Mouse (Mus musculus) left cerebral cortex, adult 2 months (tissue): ENCODE measurements around the gene Nploc4. TPM values are rescaled to one million over a fixed set of nuclear protein-coding genes. Genes with fewer than 3 reads are reported as not detected.

ENCODE experiments used
- DNase-seq, 2 experiments: peaks; one replicate each; pipeline ENCODE4 v3.0.0; 2021 to 2022; ENCODE audit warnings: low spot score in 2 of 2, mixed read lengths in 1 of 2; ENCODE audit errors: extremely low spot score in 1 of 2
- H3K27ac ChIP-seq: fragments of 200-600 bp; 2 replicates; pipeline ENCODE4 v1.8.1; 2022
- H3K4me3 ChIP-seq: fragments of 200-600 bp; 2 replicates; pipeline ENCODE4 v1.8.1; 2022
- CTCF ChIP-seq: fragments of 200-600 bp; IDR thresholded peaks from 2 replicates; pipeline ENCODE4 v1.8.1; 2022; ENCODE audit warnings: antibody characterized with exemption, mild to moderate bottlenecking, moderate library complexity
- intact Hi-C: fragments of 180-260 bp; cut with DNase I; formaldehyde crosslinking; loops from one replicate; pipeline ENCODE4 v1.15.1; 2025
- long read RNA-seq, 2 experiments: library from polyadenylated mRNA; stranded (forward); transcript quantifications; one replicate each; pipeline ENCODE4 v2.0.0; 2021; ENCODE audit warnings: borderline mapping rate in 2 of 2
- total RNA-seq, 2 experiments: library from RNA; stranded (reverse); gene quantifications; 2 replicates each; pipeline ENCODE4 v1.2.3; 2021

Nploc4 gene
- 10 to 100 TPM; 70.9 to 72.4 TPM for total RNA-seq
- long read RNA-seq, experiment 1, full-length matches to known transcripts, result 101 of 121 reads
- long read RNA-seq, experiment 1, partial matches to known transcripts, result 5 of 121 reads
- long read RNA-seq, experiment 1, other reads (novel, unspliced or antisense), result 15 of 121 reads
- long read RNA-seq, experiment 2, full-length matches to known transcripts, result 57 of 77 reads
- long read RNA-seq, experiment 2, partial matches to known transcripts, result 4 of 77 reads
- long read RNA-seq, experiment 2, other reads (novel, unspliced or antisense), result 16 of 77 reads

GRCm38 (mm10) chr11:120437152-120437856 is at the start of gene Nploc4:
Gene Nploc4 (minus strand): TSS chr11:120437708.
- peak; percentile 23 for TF ChIP-seq CTCF
- peak; percentile 85 to 89 for DNase-seq
- peak within 1 kb of the TSS; percentile 92 for H3K27ac ChIP-seq
- intact Hi-C loops, result no loop called here
- H3K4me3 ChIP-seq, result peak within 1 kb of the TSS; percentile 95

DNA sequence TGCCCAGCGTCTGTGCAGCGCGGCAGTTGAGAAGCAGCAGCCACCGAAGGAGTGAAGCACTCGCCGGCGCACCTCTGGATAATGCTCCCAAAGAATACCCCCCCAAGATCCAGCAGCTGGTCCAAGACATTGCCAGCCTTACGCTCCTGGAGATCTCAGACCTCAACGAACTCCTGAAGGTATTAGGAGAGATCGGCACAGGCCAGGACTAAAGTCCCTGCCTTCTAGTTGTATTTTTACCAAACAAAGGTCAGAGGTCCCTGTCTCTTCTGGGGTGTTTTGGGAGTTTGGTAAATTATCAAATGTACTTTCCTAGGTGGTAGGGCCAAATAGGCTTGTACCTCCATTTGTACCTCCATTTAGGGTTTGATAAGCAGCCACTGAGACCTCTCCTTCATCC is 47.7 kb upstream of the Nploc4 start:
- intact Hi-C loops, result loop anchor here (2.0 to 5.0 kb wide), 2 partner anchors 92 to 132 kb away; partner anchors contain the start of gene Pcyt2
- DNase-seq, result no peak
- TF ChIP-seq CTCF, result no peak
- H3K27ac ChIP-seq, result peak overlapping the region; percentile 95
- peak overlapping the region; percentile 81 for H3K4me3 ChIP-seq

DNA sequence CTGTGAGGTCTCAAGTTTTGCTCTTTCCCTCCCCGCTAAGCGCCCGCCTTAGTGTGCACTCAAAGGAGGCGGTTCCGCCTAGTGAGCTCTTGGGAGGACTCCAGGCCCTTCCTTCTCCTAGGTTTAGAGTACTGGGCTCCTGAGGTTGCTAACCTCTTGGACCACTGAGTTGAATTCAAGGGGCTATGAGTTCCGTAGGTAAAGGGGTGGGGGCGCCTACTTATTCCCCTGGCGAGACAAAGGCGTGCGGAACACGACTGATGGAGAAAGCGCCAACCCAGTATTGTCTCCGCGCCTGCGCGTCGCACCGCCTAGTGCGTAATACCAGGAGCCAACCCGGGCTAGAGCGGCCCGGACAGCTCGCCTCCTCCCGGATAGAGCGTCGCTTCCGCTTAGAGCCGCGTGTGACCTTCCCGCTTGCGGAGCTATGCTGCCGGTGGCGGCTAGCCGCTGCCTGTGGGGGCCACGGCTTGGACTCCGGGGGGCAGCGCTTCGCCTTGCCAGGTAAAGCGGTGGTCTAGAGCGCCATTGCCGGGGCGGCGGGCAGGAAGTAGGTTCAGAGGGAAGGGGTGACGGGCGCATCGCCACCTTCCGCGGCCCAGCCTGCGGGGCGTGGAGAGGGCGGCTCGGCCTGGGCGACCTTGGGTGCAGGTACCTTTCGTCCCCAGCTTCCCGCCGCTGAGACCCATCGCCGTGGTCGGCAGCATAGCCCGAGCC is 46.9 kb upstream of the Nploc4 start, which contains the start of gene Mrpl12:
Gene Mrpl12 (plus strand): TSS at position 349 of the 717 bp plus-strand sequence.
- intact Hi-C loops, result loop anchor here (1.0 to 2.0 kb wide), 2 partner anchors 26 to 92 kb away; partner anchors contain the start of genes Ccdc137 and Oxld1
- peak; percentile 88 to 89 for DNase-seq
- TF ChIP-seq CTCF, result no peak
- Histone ChIP-seq H3K27ac (peak within 1 kb of the TSS; percentile 95), H3K4me3 (peak within 1 kb of the TSS; percentile 81)

DNA sequence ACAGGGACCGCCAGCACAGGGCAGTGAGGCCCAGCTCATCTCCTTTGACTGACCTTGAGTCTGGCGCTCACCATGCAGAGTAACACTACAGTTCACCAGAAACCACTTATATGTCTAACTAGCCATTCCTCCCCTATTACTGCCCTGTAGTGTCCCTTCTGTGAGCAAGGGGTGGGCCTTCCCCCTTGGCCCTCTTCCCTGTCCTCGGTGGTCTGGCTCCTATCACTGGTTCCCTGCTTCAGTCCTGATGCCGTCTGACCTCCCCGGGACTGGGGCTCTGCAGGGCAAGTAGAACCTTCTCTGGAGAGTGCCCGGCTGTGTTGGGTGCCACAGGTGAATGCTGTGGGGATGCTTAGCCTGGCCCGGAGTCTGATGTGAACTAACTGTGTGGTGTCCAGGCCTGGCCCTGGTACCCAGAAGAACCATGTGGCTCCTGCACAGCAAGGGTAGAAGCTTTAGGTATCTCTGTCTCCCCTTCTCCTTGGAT is 46.0 kb upstream of the Nploc4 start:
- intact Hi-C loops, result no loop called here
- no peak for TF ChIP-seq CTCF
- no peak for DNase-seq
- Histone ChIP-seq H3K4me3 (no peak overlapping the region), H3K27ac (0 out of 2 replicates have a peak overlapping the region, but pooled peaks have one; percentile 95)

DNA sequence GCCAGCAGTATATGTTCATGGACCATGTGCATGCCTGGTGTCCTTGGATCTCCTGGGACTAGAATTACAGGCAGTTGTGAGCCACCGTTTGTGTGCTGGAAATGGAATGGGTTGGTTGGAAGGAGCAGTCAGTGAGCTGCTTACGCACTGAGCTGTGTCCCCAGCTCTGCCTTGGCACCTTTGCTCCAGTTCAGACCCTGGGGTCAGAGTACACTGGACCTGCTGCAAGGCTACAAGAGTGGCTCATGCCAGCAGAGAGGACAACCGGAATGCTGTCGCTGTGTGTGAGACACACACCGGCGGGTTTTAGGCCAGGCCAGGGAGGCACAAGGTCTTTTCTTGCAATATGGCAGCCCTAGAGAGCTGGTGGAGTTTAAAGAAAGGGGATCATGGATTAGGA is 34.5 kb upstream of the Nploc4 start:
- Histone ChIP-seq H3K27ac (no peak overlapping the region), H3K4me3 (no peak overlapping the region)
- intact Hi-C loops, result no loop called here
- DNase-seq, result no peak
- TF ChIP-seq CTCF, result no peak

GRCm38 (mm10) chr11:120467736-120468092 is 30.2 kb upstream of the Nploc4 start:
- Histone ChIP-seq H3K4me3 (peak overlapping the region; percentile 80), H3K27ac (peak overlapping the region; percentile 86)
- TF ChIP-seq CTCF, result no peak
- no peak for DNase-seq
- intact Hi-C loops, result loop anchor here (1.0 kb wide), 1 partner anchor 106 kb away; the partner anchor contains the start of gene P4hb

- peak; percentile 93 to 94 for DNase-seq
- TF ChIP-seq CTCF, result no peak; the same call in 1 of the 2 replicates
- Histone ChIP-seq H3K4me3 (peak within 1 kb of the TSS; percentile 80), H3K27ac (peak within 1 kb of the TSS; percentile 86)
- intact Hi-C loops, result loop anchor here (1.0 kb wide), 1 partner anchor 106 kb away; the partner anchor contains the start of gene P4hb
Measured at GRCm38 (mm10) chr11:120467051-120467735, 29.7 kb upstream of the Nploc4 start, which contains the start of gene Arl16. Gene Arl16 (minus strand): TSS chr11:120467607.

GRCm38 (mm10) chr11:120465521-120465920 is 28.0 kb upstream of the Nploc4 start:
- Histone ChIP-seq H3K4me3 (no peak overlapping the region), H3K27ac (no peak overlapping the region)
- TF ChIP-seq CTCF, result no peak
- intact Hi-C loops, result no loop called here
- DNase-seq, result no peak

- intact Hi-C loops, result no loop called here
- DNase-seq, result no peak
- no peak for TF ChIP-seq CTCF
Measured at GRCm38 (mm10) chr11:120464365-120464764, 26.9 kb upstream of the Nploc4 start.

DNA sequence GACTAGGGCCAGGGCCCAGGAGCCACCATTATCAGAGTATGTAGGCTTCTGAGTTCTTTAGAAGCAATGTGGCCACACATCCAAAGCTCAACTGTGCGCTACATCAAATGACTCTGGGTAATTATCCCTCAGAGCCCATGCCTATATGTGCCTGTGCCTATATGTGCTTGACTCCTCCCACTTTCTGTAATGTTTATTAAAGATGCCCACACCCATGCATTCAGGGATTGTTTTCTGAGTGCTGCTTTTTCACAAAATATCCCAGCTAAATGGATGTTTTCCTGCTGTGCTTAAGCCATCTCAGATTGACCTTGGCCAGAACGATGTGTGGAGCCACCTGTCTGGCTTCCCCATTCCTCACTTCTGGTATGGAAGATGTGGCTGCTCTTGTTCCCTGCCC is 26.0 kb upstream of the Nploc4 start:
- no peak overlapping the region for H3K4me3 ChIP-seq
- no peak overlapping the region for H3K27ac ChIP-seq
- intact Hi-C loops, result no loop called here
- TF ChIP-seq CTCF, result no peak
- DNase-seq, result no peak

More at GRCm38 (mm10) chr11:120464365-120464764, 26.9 kb upstream of the Nploc4 start:
- Histone ChIP-seq H3K27ac (no peak overlapping the region), H3K4me3 (no peak overlapping the region)
